Mouse (Mus musculus) ovary, postnatal 10 days (tissue): ENCODE results near the gene Tdrd1.

Experiments
- DNase-seq: peaks from one replicate; pipeline ENCODE4 v3.0.0; 2022; ENCODE audit warnings: low spot score

Tdrd1 gene

DNA sequence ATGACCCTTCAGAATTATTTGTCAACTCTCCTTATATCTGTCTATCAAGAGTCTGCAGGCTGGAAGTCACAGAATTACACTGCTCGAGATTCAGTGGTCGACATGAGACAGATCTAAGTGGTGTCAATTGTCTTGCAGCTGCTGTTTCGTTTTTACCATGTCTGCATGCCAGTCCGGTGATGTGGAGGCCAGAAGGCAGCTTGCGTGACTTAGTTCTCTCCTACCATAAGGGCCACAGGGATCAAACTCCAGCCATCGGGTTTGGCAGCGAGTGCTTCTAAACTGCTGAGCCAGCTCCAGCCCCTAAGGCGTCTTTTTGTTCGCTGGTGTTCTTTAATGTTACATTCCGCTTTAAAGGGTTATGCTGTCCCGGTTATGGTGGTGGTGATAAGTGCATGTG lies 2.3 kb downstream of the Tdrd1 start:
- DNase-seq = no peak

GRCm38 (mm10) chr19:56829267-56829666 lies 3.3 kb downstream of the Tdrd1 start:
- DNase-seq = no peak

DNA sequence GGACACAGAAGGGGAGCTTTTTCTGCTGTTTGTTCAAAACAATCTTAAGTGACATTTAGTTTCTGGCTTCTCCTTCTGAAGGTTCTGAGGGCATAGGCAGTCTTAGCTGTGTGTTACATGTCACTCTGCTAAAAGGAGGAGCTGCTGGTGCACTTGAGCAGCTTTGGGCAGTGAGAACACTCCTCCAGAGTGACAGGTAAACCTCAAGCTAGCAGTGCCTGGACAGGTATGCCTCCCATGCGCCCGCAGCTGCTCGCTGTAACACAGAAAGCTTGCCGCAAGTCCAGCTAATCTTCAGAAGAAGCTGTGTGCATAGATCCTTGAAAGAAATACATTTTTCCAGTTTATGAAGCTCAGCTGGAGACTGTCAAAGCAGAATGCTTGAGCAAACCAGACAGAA lies 4.2 kb downstream of the Tdrd1 start:
- DNase-seq = no peak

DNA sequence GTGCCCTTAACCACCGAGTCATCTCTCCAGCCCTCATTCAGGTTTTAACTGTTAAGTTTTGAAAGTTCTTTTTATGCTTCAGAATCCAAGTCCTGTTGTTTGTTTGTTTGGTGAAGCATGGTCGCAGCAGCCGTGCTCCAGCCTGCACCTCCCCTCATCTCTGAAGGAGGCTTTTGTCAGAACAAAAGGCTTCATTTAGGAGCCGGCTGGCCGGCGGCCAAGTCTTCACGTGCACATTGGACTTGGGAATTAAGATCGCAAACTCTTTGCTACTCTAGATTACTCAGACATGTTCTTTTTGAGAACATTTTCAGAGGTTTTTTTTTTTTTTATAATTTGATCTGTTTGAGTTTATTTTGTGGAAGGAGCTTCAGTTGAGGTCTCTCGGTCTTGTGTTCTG lies 9.3 kb downstream of the Tdrd1 start:
- no peak for DNase-seq

GRCm38 (mm10) chr19:56838942-56839706 lies 13.1 kb downstream of the Tdrd1 start:
- no peak for DNase-seq

- DNase-seq = no peak
Measured at GRCm38 (mm10) chr19:56842974-56843373, 17.0 kb downstream of the Tdrd1 start.

DNA sequence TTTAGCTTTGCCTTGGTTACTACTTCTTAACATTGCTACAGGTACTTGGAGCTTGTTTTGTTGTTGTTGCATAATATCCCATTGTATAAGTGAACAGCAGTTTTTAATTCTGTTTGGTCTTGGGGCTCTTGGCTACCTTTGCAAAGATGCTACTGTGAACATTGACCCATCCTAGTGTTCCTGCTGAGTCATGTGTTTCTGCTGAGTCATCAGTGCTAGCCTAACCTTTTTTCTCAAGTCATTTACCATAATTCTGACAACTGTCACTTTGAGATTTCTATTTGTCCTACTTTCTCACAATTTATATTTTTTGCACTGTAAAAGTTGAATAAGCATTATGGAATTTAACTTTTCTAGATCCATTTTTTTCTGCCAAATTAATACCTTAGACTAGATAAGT lies 26.6 kb downstream of the Tdrd1 start:
- DNase-seq = no peak

DNA sequence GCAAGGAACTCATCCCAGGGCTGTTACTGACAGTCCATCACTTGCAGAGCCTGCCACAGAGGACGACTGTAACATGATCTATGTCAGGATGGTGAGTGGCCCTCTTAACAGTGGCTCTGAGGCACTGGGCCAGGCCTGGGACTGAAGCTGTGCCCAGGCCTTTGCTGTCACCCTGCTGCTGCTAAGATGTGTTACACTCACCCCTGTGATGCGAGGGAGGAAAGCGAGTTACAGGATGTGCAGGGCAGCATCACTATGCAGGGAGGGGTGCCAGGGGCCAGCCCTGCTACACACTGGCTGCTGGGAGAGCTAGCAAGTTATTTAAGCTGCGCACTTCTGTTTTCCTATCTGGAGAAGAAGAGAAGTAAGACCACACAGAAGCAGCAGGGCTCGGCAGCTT lies 30.4 kb downstream of the Tdrd1 start:
- no peak for DNase-seq

DNA sequence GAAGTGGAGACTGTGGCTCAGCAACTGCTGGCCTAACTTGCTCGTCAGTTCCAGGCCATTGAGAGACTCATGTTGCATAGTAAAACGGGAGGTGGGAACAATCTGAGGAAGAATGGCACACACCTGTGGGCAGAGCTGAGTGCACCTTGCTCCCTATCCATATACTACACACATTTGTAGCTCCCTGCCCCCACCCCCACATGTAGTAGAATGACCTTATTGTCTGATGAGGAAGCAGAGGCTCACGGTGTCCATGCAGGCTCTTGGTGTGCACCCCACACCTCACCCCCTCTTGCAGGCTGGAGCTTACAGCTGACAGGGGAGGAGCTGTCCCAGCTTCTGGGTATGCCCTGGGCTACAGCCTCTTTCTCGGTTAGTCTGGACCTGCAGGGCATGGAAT lies 41.7 kb downstream of the Tdrd1 start:
- DNase-seq = no peak

- DNase-seq = no peak
Measured at GRCm38 (mm10) chr19:56873816-56874600, 48.0 kb downstream of the Tdrd1 start, which contains the start of gene Vwa2. Vwa2 (plus strand) TSS chr19:56874249.

DNA sequence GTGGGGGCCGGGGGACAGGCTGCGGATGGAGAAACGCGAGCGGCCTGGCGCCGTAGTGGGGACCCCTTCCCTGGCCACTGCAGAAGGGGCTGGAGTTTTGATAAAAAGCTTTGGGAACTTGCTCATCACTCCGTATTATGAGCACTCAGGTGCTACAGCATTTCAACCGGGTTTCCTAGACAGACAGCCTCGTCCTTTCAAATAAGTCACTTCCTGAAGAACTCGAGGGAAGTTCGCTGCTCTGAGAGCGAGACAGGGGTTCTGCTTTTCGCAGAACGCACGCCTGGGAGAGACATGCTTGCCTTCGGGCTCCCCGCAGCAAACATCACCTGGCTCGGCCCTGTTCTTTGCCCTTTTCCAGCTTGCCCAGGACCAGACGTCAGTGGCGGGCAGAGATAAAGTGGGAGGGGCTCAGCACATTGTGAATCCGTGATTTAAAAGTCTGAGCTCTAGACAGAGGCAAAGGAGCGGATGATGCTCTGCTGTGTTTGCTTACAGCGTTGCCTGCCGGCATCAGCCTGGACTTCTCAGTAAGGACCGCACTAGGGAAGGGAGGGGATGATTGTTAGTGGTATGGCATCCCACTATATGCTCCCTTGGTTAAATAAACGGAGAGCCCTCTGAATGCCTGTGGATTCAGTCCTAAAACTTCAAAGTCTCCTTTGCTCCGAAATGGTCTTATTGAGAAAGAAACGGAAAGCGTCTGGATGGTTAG lies 48.7 kb downstream of the Tdrd1 start:
- no peak for DNase-seq

- no peak for DNase-seq
Measured at GRCm38 (mm10) chr19:56877364-56877763, 51.4 kb downstream of the Tdrd1 start.

GRCm38 (mm10) chr19:56887879-56888278 lies 61.9 kb downstream of the Tdrd1 start:
- DNase-seq = no peak

DNA sequence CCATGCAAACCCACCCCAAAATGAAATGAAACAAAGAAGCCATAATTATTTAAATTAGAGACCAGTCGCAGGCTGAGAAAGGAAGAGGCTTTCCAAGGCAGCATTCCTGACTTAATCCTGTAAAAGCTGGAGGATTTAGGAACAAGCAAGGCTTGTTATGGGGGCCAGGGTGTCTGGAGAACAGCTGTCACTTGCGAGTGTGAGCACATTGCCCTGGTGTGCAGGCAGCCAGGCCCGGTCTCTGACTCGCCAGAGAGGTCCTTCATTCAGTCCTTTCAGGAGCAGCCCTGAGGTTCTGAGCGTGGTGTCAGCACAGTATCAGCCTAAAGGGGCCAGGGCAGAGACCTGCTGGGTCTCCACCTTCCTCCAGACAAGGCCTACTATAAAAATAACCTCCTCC lies 62.6 kb downstream of the Tdrd1 start:
- no peak for DNase-seq

- DNase-seq = no peak
Measured at GRCm38 (mm10) chr19:56891438-56891837, 65.4 kb downstream of the Tdrd1 start.

DNA sequence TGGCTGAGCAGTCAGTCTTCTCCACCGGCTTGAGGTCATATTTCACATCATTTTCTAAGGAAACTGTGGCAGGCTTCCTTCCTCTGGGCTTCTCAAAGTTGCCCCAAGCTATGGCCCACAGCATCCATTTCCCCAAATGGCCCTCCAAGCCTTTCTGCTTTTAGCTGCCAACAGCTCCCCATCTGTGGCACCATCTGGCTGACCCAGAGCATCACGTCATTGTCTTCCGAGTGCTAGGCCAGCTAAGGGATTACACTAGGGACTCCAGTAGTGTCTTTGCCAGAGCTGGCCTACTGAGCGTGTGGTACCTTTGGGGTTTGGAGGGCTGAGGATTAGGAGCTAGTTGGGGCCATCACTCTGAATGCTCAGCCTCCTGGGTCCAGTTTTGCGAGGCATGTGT lies 66.6 kb downstream of the Tdrd1 start:
- no peak for DNase-seq

GRCm38 (mm10) chr19:56893326-56893725 lies 67.3 kb downstream of the Tdrd1 start:
- no peak for DNase-seq

- no peak for DNase-seq
Measured at GRCm38 (mm10) chr19:56897654-56898053, 71.6 kb downstream of the Tdrd1 start.

DNA sequence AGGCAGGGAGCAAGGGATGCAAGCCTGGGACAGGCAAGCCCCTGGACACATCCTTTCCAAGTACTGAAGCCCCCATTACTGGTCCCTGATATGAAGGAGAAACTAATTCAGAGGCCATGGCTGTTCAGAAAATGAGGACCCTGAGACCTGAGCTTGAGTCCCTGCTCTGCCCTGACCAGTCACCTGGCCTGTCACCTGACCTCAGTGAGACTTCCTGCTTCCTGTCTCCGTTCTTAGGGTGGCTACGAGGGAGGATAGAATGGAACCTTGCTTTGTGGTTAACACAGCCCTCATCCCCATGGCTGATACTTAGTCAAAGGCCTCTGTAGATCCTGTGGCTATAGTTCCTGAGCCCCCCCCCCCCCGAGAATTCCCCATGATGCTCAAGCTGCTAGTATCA lies 78.1 kb downstream of the Tdrd1 start:
- no peak for DNase-seq

DNA sequence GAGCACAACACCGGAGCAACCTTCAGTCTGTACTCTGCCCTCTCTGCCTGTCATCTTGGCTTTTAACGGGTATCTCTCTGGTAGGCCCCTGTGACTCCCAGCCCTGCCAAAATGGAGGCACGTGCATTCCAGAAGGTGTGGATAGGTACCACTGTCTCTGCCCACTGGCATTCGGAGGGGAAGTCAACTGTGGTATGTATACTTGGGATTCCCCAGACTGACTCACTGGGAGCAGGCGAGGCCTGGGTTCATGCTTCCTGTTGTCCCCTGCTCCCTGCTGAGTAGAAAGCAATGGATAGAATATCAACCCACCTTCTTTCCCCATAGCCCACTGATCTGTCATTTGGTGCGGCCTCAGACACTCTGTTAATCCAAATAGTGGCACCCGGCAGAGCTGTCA lies 79.4 kb downstream of the Tdrd1 start:
- no peak for DNase-seq

DNA sequence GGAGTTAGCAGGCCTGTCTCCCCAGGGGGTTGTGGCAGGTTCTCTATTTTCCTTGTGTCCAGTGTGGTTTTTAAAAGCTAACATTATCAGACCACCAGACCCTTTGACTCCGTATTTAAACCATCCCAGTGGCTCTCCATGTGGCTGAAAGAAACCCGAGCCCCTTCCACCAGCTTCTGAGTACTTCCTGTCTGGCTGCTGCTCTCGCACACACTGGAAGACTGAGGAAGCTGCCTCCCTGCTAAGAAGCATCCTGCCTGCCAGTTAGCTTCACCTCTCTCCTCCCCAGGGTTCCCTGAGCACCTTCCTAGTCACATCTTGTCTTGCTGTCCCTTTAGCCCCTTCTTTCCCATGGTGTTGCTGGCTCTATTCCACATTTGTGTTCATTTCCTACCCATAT lies 81.8 kb downstream of the Tdrd1 start:
- no peak for DNase-seq

DNA sequence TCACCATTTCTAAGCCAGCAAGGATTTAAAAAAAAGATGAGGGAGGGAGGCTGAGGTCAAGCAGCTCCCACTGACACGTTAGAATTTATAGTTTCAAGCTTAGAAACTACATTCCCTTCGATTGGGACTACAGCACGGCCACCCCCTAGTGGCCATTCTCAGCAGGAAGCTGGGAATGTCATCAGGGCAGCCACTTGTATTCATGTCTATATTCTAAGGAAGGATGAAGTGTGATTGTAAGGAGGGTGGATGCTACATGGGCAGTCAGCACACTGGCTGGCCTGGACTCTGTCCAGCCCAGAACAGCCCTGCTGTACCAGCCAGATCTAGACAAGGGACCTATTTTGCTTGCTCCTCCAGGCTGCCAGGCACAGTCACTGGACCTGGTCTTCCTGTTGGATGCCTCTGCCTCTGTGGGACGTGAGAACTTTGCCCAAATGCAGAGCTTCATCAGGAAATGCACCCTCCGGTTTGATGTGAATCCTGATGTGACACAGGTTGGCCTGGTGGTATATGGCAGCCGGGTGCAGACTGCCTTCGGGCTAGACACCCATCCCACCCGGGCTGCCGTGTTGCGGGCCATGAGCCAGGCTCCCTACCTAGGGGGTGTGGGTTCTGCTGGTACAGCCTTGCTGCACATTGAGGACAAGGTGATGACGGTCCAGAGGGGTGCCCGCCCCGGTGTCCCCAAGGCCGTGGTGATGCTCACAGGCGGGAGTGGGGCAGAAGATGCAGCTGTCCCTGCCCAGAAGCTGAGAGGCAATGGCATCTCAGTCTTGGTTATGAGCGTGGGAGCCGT lies 82.7 kb downstream of the Tdrd1 start:
- no peak for DNase-seq
